Mouse (Mus musculus) G1E (cell line): ENCODE results near the gene Gm20716. TPM values are rescaled to one million over a fixed set of nuclear protein-coding genes. Genes with fewer than 3 reads are reported as not detected.

Experiments
- ATAC-seq: 2 replicates; pipeline ENCODE4 v1.8.0; 2016; ENCODE audit warnings: mild to moderate bottlenecking; ENCODE audit not compliant: insufficient number of reproducible peaks, poor library complexity, low FRiP score, severe bottlenecking; ENCODE audit errors: extremely low read depth
- DNase-seq: peaks from one replicate; pipeline ENCODE4 v3.0.0; 2012; ENCODE audit warnings: low spot score
- H3K27me3 ChIP-seq: 2 replicates; pipeline ENCODE4 v1.6.1; 2012; ENCODE audit warnings: mild to moderate bottlenecking, low read length, inconsistent platforms; ENCODE audit not compliant: insufficient read depth
- H3K36me3 ChIP-seq: replicated peaks from 2 replicates; pipeline ENCODE3; 2012; ENCODE audit warnings: mild to moderate bottlenecking, inconsistent platforms
- H3K4me1 ChIP-seq: 2 replicates; pipeline ENCODE4 v1.6.1; 2012; ENCODE audit warnings: low read depth, low read length, inconsistent platforms, mixed read lengths; ENCODE audit not compliant: insufficient read depth
- H3K4me3 ChIP-seq: 2 replicates; pipeline ENCODE4 v1.5.1; 2012; ENCODE audit warnings: low read depth, mild to moderate bottlenecking, inconsistent platforms, low read length, moderate library complexity, mixed read lengths
- H3K9me3 ChIP-seq: replicated peaks from 2 replicates; pipeline ENCODE4 v1.6.1; 2012; ENCODE audit warnings: inconsistent platforms
- CTCF ChIP-seq: IDR thresholded peaks from 2 replicates; pipeline ENCODE4 v1.5.1; 2012; ENCODE audit warnings: low read depth, low read length, inconsistent platforms, mixed read lengths
- GATA1 ChIP-seq: IDR thresholded peaks from 2 replicates; pipeline ENCODE4 v1.6.1; 2012; ENCODE audit warnings: borderline replicate concordance, low read length, inconsistent platforms, mixed read lengths
- GATA2 ChIP-seq: IDR thresholded peaks from 2 replicates; pipeline ENCODE4 v1.6.1; 2012; ENCODE audit warnings: low read depth, low read length, inconsistent platforms, borderline replicate concordance
- POLR2AphosphoS5 ChIP-seq: IDR thresholded peaks from 2 replicates; pipeline ENCODE4 v1.6.1; 2012; ENCODE audit warnings: low read depth, low read length, inconsistent platforms; ENCODE audit not compliant: insufficient replicate concordance
- TAL1 ChIP-seq: conservative IDR thresholded peaks from 2 replicates; pipeline ENCODE4 v1.6.1; 2012; ENCODE audit warnings: low read depth, low read length, inconsistent platforms, mixed read lengths
- polyA plus RNA-seq: library from polyadenylated mRNA; stranded (reverse); fragments of >175 nt; gene quantifications from 2 replicates; pipeline ENCODE4 v1.2.3, GENCODE M21; 2012
- total RNA-seq, 2 experiments: library from RNA; stranded (forward) in 1 of 2; stranded (reverse) in 1 of 2; fragments of 200-1000 nt in 1 of 2; fragments of >200 nt in 1 of 2; fragmentation: Nextera tagmentation in 1 of 2; gene quantifications; 2 replicates each; pipeline ENCODE4 v1.2.3; 2014 to 2017

Gene Gm20716
- total and polyA plus RNA-seq, 3 experiments: 0.01 to 45.8 (median 41.0) TPM

DNA sequence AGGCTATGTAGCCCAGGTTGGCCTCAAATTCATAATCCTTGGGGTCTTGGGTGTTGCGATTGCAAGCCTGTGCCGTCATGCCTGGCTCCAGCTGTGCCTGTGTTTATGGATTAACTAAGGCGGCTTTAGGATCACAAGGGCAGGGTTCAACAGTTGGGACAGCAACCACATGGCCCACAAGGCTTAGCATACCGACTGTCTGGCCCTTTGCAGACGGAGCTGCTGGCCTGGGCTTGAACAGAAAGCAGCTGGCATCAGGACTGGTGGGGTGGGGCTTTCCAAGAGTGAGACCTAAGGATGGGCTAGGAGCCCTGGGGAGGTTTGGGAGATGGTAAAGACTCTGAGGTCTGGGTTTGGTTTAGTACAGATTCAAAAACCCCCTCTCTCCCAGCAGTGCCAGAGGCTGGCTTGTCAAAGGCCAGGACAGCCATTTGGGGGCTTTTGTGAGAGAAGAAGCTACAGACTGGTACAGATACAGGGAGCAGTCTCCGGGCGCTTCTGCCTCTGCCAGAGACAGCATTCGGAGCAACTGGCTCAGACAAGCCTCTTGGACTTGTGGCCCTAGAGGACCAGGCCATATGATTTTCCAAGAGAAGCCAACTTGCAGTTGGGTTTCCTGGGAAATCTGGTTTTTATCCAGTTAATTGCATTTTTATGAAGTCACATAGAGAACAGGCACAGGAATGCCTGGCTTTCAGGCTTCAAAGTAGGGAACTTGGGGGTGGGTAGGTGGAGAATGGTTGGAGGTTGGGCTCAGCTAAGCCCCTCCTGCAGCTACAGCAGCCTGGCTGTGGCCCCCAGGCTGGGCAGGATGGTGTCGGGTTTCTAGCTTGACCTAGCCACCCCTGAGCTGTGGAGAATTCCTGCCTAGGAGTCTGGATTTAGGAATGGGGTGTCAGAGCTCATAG is 61.0 kb downstream of the Gm20716 start:
- peaks cover 21% of the 10 kb centered on the region for H3K27me3 ChIP-seq
- H3K9me3 ChIP-seq: no peaks in the 10 kb centered on the region
- H3K4me1 ChIP-seq: peaks cover 13% of the 10 kb centered on the region
- H3K36me3 ChIP-seq: peaks cover 18% of the 10 kb centered on the region
- DNase-seq (no peak), ATAC-seq (no peak)
- no peak for TF ChIP-seq GATA1
- no peak for TF ChIP-seq CTCF
- H3K4me3 ChIP-seq: no peak overlapping the region

DNA sequence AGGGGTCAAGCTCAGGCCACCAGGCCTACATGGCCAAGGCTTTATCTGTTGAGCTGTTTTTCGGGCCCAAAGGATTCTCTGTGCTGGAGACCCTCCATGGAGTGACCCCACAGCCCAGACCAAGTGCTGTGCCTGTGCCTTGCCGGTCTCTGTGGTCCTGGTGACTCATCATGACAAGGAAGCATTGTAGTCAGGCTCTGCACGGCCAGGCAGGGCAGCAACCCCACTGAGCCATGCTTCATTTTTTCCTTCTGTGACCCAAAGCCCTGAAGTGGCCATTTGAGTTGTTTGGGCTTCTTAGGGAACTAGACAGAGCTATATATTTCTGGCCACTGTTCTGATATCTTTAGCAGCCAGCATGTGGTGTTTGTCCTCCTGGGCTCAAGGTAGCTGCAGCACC is 62.4 kb downstream of the Gm20716 start:
- Histone ChIP-seq H3K36me3 (peaks cover 6% of the 10 kb centered on the region), H3K4me1 (peaks cover 13% of the 10 kb centered on the region), H3K9me3 (no peaks in the 10 kb centered on the region), H3K27me3 (peaks cover 30% of the 10 kb centered on the region), H3K4me3 (no peak overlapping the region)
- no peak for DNase-seq
- TF ChIP-seq TAL1: no peak
- TF ChIP-seq POLR2AphosphoS5: no peak
- no peak for TF ChIP-seq GATA1
- no peak for TF ChIP-seq CTCF
- no peak for TF ChIP-seq GATA2
- ATAC-seq: no peak

DNA sequence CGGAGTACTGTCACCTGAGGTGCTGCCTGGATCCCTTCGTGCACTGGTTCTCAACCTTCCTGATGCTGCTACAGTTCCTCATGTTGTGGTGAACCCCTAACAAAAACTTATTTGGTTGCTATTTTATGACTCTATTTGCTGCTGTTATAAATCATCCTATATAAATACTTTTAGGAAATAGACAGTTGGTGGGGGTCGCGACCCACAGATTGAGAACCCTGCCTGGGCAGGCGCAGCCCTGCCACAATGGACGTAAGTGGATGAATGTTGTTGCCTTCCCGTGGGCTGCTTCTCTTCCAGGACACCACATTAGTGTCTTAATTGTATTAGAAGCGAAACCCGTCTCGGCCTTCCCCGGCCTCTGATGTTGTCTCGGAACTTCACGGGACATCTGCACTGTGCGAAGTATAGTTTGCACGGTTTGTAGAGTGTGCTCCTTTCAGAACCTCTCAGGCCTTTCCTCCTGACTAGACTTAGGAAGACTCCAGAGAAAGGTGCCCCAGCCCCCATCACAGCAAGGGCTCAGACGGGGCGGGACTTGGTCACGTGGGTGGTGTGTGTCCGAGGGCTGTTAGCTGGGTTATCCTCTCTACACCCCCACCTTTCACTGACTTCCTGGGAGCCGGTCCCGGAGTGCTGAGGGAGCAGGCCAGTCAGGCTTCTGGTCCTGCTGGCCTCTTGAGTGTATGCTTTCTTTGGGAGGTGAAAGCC is 63.3 kb downstream of the Gm20716 start:
- H3K4me1 ChIP-seq: peaks cover 16% of the 10 kb centered on the region
- TF ChIP-seq TAL1: no peak
- peaks cover 37% of the 10 kb centered on the region for H3K27me3 ChIP-seq
- H3K4me3 ChIP-seq: no peak overlapping the region; the same call in 1 of the 2 replicates
- DNase-seq (no peak), ATAC-seq (no peak)
- no peaks in the 10 kb centered on the region for H3K36me3 ChIP-seq
- no peaks in the 10 kb centered on the region for H3K9me3 ChIP-seq

DNA sequence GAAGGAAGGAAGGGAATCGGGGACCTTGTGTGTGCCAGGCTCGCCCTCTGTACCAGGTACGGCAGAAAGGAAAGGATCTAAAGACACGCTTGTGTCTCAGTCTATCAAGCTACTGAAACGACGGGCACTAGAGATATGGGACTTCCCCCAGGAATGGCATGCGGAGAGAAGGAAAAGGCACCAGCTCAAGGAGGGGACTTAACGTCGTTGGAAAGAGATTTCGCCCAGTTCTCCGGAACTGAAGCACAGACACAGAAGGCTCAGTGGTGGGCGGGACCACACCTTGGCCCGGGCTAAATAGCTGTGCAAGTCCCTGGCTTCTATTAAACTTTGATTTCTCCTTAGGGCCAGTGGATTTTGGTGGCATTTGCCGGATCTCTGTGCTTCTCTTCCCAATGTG is 68.2 kb downstream of the Gm20716 start:
- ATAC-seq (no peak), DNase-seq (no peak)
- Histone ChIP-seq H3K27me3 (peaks cover 49% of the 10 kb centered on the region), H3K9me3 (no peaks in the 10 kb centered on the region), H3K4me1 (peaks cover 21% of the 10 kb centered on the region), H3K4me3 (no peak overlapping the region), H3K36me3 (no peaks in the 10 kb centered on the region)
- TF ChIP-seq CTCF (no peak), TAL1 (no peak), GATA2 (no peak), GATA1 (no peak), POLR2AphosphoS5 (no peak)

DNA sequence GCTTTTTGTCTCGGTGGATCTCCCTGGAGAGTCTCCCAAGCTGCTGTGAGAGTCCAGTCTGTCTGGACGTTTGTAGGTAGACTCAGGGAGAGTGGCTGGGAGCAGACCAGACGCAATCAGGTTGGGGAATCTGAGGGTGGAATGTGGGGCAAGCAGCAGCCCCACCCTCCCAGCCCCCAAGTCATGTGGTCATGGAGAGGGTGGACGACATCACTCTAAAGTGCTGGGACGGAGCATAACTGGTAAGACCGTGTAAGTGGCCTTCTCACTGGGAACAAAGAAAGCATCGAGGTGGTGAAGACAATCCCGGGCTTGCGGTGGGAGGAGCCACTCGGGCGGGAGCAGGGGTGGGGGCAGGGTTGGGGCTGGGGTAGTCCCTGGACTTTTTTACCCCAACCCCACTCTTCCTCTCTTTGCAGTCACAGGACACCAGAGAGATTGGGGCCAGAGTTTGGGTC is 68.6 kb downstream of the Gm20716 start:
- no peaks in the 10 kb centered on the region for H3K9me3 ChIP-seq
- H3K36me3 ChIP-seq: no peaks in the 10 kb centered on the region
- TF ChIP-seq POLR2AphosphoS5 (no peak), CTCF (no peak), GATA1 (no peak), TAL1 (no peak), GATA2 (no peak)
- H3K4me3 ChIP-seq: no peak overlapping the region
- peaks cover 49% of the 10 kb centered on the region for H3K27me3 ChIP-seq
- DNase-seq (no peak), ATAC-seq (no peak)
- peaks cover 19% of the 10 kb centered on the region for H3K4me1 ChIP-seq

DNA sequence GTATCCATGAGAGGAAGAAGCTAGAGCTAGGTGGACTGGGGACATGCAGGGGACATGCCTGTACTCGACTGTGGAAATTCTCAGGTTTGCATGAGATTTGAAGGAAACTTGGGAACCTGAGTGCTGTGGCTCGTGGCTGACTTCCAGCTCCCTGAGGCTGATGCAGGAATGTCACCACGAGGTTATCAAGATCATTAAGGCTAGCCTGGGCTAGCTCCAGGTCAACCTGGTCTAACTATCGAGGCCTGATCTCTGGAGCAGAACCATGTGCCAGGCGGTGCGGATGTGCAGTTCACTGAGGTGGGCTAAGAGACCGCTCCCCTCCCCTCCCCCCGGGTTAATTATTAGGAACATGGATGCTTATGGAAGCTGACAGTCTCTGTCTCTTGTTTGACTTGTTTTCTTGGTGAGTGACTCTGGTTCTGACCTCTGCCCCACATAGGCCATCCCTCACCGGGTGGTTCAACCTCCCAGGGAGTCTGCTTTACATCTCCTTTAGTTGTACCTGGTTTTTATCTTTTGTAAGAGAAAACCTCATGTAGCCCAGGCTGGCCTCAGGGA is 69.7 kb downstream of the Gm20716 start:
- DNase-seq (no peak), ATAC-seq (no peak)
- TF ChIP-seq GATA2: no peak
- no peak for TF ChIP-seq POLR2AphosphoS5
- no peak for TF ChIP-seq TAL1
- no peak for TF ChIP-seq GATA1
- TF ChIP-seq CTCF: no peak
- Histone ChIP-seq H3K4me1 (peaks cover 23% of the 10 kb centered on the region), H3K4me3 (no peak overlapping the region), H3K36me3 (no peaks in the 10 kb centered on the region), H3K9me3 (no peaks in the 10 kb centered on the region), H3K27me3 (peaks cover 49% of the 10 kb centered on the region)
